Mouse (Mus musculus) lung, adult 2 months (tissue): ENCODE results near the gene Nebl. TPM values are rescaled to one million over a fixed set of nuclear protein-coding genes. Genes with fewer than 3 reads are reported as not detected.

ENCODE experiments used
- DNase-seq: peaks from one replicate; pipeline ENCODE4 v3.0.0; 2022
- H3K4me1 ChIP-seq: fragments of 200-500 bp; 2 replicates; pipeline ENCODE4 v1.6.1; 2011; ENCODE audit warnings: low read length; ENCODE audit not compliant: control insufficient read depth, insufficient read depth
- H3K4me3 ChIP-seq: fragments of 200-500 bp; replicated peaks from 2 replicates; pipeline ENCODE3; 2011; ENCODE audit warnings: low read depth, mild to moderate bottlenecking, control low read depth, low read length; ENCODE audit errors: extremely low read depth
- CTCF ChIP-seq: fragments of 200-500 bp; IDR thresholded peaks from 2 replicates; pipeline ENCODE4 v1.5.1; 2011; ENCODE audit warnings: mild to moderate bottlenecking, low read length, control low read depth; ENCODE audit not compliant: insufficient read depth
- POLR2A ChIP-seq: fragments of 200-500 bp; IDR thresholded peaks from 2 replicates; pipeline ENCODE4 v1.6.1; 2011; ENCODE audit warnings: low read depth, mild to moderate bottlenecking, control low read depth, low read length, borderline replicate concordance; ENCODE audit errors: extremely low read depth
- WGBS: fragments of 180-500 bp; shearing (Covaris S2); methylation state at CpG from one replicate; pipeline ENCODE4 v1.1.7; 2018; 5-methylcytosine and 5-hydroxymethylcytosine counted together
- polyA plus RNA-seq: library from polyadenylated mRNA; depleted of rRNA; stranded (reverse); fragments of >200 nt; gene quantifications from 2 replicates; pipeline ENCODE4 v1.2.3, GENCODE M21; 2012

The Nebl gene
- polyA plus RNA-seq, 1 experiment = 182 TPM

GRCm38 (mm10) chr2:17415347-17415746, 315.9 kb downstream of the Nebl start:
- Histone ChIP-seq H3K4me1 (no peaks in the 10 kb centered on the region), H3K4me3 (no peak overlapping the region)
- 12% methylated on average over 4 of the region's 4 CpGs for WGBS
- no peak for DNase-seq
- TF ChIP-seq POLR2A (no peak), CTCF (no peak)

GRCm38 (mm10) chr2:17414324-17414723, 316.9 kb downstream of the Nebl start:
- TF ChIP-seq POLR2A = no peak
- TF ChIP-seq CTCF = no peak
- WGBS = 83% methylated on average over 2 of the region's 2 CpGs
- Histone ChIP-seq H3K4me1 (no peaks in the 10 kb centered on the region), H3K4me3 (no peak overlapping the region)
- DNase-seq = no peak

GRCm38 (mm10) chr2:17413496-17414268, 317.6 kb downstream of the Nebl start:
- DNase-seq = no peak
- WGBS = 74% methylated on average over 8 of the region's 8 CpGs
- no peak for TF ChIP-seq POLR2A
- no peak for TF ChIP-seq CTCF
- H3K4me1 ChIP-seq = no peaks in the 10 kb centered on the region
- no peak overlapping the region for H3K4me3 ChIP-seq

GRCm38 (mm10) chr2:17409276-17409675, 322.0 kb downstream of the Nebl start:
- 80% methylated on average over 5 of the region's 5 CpGs for WGBS
- TF ChIP-seq CTCF (no peak), POLR2A (no peak)

GRCm38 (mm10) chr2:17405899-17406531, 325.2 kb downstream of the Nebl start:
- Histone ChIP-seq H3K4me1 (no peaks in the 10 kb centered on the region), H3K4me3 (no peak overlapping the region)
- no peak for TF ChIP-seq POLR2A
- TF ChIP-seq CTCF = no peak
- no peak for DNase-seq
- WGBS = 57% methylated on average over 4 of the region's 4 CpGs

More at GRCm38 (mm10) chr2:17409276-17409675, 322.0 kb downstream of the Nebl start:
- no peaks in the 10 kb centered on the region for H3K4me1 ChIP-seq
- DNase-seq = no peak
- H3K4me3 ChIP-seq = no peak overlapping the region

GRCm38 (mm10) chr2:17402511-17402910, 328.8 kb downstream of the Nebl start:
- Histone ChIP-seq H3K4me1 (no peaks in the 10 kb centered on the region), H3K4me3 (no peak overlapping the region)
- TF ChIP-seq CTCF = no peak
- no peak for TF ChIP-seq POLR2A
- DNase-seq = no peak
- 49% methylated on average over 4 of the region's 4 CpGs for WGBS

GRCm38 (mm10) chr2:17396235-17396634, 335.0 kb downstream of the Nebl start:
- 72% methylated on average over 5 of the region's 5 CpGs for WGBS

GRCm38 (mm10) chr2:17391389-17391788, 339.9 kb downstream of the Nebl start:
- no peak for DNase-seq
- H3K4me1 ChIP-seq = no peaks in the 10 kb centered on the region
- 67% methylated on average over 5 of the region's 5 CpGs for WGBS
- TF ChIP-seq CTCF = no peak
- TF ChIP-seq POLR2A = no peak
- no peak overlapping the region for H3K4me3 ChIP-seq

More at GRCm38 (mm10) chr2:17396235-17396634, 335.0 kb downstream of the Nebl start:
- no peak for TF ChIP-seq POLR2A
- no peak for TF ChIP-seq CTCF
- no peaks in the 10 kb centered on the region for H3K4me1 ChIP-seq
- DNase-seq = no peak
- no peak overlapping the region for H3K4me3 ChIP-seq

GRCm38 (mm10) chr2:17390513-17391200, 340.6 kb downstream of the Nebl start:
- Histone ChIP-seq H3K4me1 (no peaks in the 10 kb centered on the region), H3K4me3 (no peak overlapping the region)
- WGBS = 60% methylated on average over 7 of the region's 7 CpGs
- DNase-seq = no peak
- TF ChIP-seq CTCF (no peak), POLR2A (no peak)

- TF ChIP-seq CTCF = no peak
- WGBS = 100% methylated on average over 2 of the region's 2 CpGs
- no peak for DNase-seq
- Histone ChIP-seq H3K4me1 (no peaks in the 10 kb centered on the region), H3K4me3 (no peak overlapping the region)
Observed at GRCm38 (mm10) chr2:17389886-17390285, 341.4 kb downstream of the Nebl start.
